Mouse (Mus musculus) heart, adult 2 months (tissue): Measurements from ENCODE around the gene Prph.

Experiments used
- CTCF ChIP-seq: fragments of 200-600 bp; IDR thresholded peaks from 2 replicates; pipeline ENCODE4 v1.8.1; 2022; ENCODE audit warnings: antibody characterized with exemption, mild to moderate bottlenecking, moderate library complexity
- EP300 ChIP-seq: fragments of 200-500 bp; IDR thresholded peaks from 2 replicates; pipeline ENCODE4 v1.6.1; 2011; ENCODE audit warnings: low read depth, low read length, control low read depth; ENCODE audit not compliant: insufficient read depth
- POLR2A ChIP-seq: fragments of 200-500 bp; IDR thresholded peaks from 2 replicates; pipeline ENCODE4 v1.6.1; 2011; ENCODE audit warnings: mild to moderate bottlenecking, low read depth, low read length, control low read depth; ENCODE audit not compliant: insufficient read depth

- TF ChIP-seq CTCF (no peak), POLR2A (no peak), EP300 (no peak)
Observed at GRCm38 (mm10) chr15:99025414-99025813, 29.6 kb upstream of the Prph start.
